Mouse (Mus musculus): Measurements from ENCODE around the gene Gpc6.

Gene Gpc6

GRCm38 (mm10) chr14:117625100-117625710 lies 700.1 kb downstream of the Gpc6 start:
- DNase-seq (ENCODE audit: low spot score in 2 of 2): no peak

DNA sequence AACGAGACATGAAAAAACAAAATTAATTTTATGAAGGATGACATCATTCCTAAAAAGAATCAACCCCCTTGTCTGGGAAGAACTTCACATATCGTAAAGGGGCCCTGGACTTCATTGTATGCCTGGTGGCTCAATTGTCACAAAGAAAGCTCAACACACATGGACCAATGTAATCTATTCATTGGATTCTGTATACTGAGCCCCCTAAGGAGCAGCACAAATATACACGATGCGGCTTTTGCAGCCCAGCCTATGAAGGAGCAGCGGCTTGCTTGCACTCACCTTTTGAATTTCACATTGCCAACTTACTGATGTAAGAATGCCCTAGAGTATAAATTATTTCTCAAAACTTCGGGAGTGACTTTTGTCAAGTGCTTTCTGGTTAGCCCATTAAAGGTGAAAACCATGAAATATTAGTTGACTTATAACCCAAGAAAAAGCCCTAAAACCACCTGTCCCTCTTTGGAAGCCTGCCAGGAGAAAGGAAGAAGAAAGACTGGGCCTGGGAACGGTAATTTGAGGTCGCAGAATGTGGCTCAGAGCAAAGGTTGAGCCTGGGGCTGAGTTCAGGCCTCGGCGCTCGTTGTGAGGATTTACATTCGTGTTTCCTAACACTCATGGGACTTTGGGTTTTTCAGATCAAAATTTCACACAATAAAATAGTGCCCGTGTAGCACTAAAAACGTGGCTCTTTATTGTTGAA lies 709.3 kb downstream of the Gpc6 start:
- DNase-seq (ENCODE audit: low spot score in 2 of 2): no peak

DNA sequence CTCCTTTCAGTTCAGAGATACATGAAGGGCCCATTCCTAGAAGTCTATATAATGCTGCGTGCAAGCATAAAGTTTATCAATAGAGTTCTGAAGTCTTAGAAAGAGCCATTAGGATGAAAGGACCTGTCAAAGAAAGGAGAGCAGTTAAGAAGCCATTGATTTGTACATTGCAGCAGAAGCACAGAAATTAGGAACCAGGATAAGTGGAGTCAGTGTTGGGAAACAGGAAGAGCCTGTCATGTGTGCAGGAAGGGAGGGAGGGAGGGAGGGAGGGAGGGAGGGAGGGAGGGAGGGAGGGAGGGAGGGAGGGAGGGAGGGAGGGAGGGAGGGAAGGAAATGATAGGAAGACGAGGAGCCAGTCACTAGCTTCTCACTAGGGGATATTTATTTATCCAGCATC lies 716.7 kb downstream of the Gpc6 start:
- no peak for DNase-seq (ENCODE audit: low spot score in 2 of 2)

- no peak for DNase-seq (ENCODE audit: low spot score in 2 of 2)
Measured at GRCm38 (mm10) chr14:117643069-117643468, 718.0 kb downstream of the Gpc6 start.

DNA sequence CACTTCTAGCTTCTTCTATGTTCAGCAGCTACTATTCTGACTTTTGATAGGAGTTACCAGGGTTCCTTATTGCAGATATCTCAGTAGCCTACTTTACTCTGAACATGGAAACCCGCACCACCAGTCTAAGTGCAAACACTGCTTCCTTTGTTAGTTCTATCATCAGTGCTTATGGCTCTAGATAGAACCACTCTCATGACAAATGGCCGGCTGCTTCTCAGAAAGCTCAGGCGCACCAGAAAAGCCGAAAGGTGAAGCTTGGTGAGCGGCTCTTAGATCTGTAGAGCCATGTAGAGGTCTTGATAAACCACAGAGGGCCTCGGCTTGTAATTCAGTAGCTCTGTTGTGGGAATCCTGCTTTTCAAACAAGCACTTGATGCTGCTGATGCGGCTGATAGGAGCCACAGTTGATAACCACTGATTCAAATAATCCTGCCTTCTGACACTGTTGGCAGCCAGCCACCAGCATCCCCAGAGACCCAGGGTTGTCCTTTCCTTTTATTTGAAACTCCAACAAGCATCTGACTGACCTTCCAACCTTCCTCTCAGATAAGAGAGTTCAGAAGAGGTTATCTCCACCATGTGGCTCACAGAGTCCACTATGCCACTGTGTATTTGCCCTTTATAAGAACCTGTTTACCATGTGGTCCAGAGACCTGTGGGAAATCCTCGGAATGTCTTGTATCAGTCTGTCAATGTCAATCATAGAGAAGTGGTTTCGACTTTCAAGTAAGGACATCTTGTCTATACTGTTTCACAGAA lies 723.3 kb downstream of the Gpc6 start:
- no peak for DNase-seq (ENCODE audit: low spot score in 2 of 2)

DNA sequence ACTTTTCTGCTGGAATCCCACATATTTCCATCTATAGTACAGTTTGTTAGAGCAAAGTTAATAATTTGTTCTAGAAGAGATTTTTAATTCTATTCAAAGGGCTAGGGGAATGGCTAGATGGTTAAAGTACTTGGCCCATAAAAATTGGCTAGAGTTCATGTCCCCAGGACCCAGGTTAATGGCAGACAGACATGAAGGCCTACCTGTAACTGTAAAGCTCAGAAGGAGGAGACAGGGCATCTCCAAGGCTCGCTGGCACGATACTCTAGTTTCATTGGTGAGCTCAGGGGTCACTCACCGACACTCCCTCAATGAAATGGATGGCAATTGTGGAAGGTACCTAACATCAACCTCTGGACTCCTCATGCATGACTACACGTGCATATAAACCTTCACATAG lies 725.0 kb downstream of the Gpc6 start:
- no peak for DNase-seq (ENCODE audit: low spot score in 2 of 2)

GRCm38 (mm10) chr14:117651271-117651670 lies 726.2 kb downstream of the Gpc6 start:
- DNase-seq (ENCODE audit: low spot score in 2 of 2): no peak

DNA sequence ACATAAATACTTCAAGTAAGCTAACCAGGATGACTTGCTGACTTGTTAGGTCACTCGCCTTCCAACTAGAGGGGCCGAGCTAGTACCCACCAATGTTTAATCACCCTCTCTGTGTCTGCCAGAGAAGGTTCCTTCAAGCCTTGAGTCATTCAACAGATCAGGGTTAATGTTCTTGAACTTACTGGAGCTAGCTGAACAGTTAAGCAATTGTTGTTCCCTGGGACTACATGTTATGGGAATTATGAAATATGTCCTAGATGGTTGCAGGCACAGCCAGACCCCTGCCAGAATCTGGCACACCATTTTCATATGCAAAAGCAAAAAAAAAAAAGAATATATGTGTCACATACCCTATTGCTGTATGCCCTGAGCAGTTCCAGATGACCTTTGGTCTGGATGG lies 726.8 kb downstream of the Gpc6 start:
- DNase-seq (ENCODE audit: low spot score in 2 of 2): no peak

DNA sequence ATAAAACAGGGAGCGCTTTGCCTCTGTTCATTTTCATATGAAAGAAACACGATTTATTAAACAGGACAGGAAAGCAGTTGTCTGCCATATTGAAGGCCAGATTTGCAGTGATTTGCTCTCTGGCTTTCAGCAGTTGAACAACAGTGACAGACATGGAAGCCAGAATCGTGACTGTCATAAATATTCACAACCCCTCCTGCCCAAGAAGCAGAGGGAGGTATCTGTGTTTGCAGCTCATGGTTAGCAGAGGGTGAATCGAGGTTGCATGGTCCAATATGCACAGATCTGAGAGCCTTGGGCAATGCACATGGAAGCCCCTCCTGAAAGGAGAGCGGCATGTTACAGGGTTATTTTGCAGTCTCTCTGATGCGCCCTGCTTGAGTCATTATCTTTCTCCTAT lies 730.3 kb downstream of the Gpc6 start:
- DNase-seq (ENCODE audit: low spot score in 2 of 2): no peak

GRCm38 (mm10) chr14:117659198-117659761 lies 734.2 kb downstream of the Gpc6 start:
- no peak for DNase-seq (ENCODE audit: low spot score in 2 of 2)

DNA sequence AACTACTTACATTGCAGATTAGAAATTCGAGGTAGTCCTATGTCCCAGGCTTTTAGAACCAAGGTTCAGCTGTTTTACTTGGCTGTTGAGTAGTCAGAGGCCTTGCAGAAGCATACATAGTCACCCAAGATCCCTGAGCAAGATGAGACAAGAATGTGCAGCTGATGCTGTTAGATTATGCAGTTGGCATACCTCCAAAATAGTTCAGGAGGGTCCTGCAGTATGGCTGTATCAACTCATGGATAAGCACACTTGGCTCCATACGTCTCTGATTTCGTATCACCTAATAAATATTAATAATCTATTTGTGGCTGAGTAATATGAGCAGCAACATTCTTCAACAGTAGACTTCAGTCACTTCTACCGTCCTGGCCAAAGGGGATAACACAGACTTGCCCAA lies 737.1 kb downstream of the Gpc6 start:
- DNase-seq (ENCODE audit: low spot score in 2 of 2): no peak

- DNase-seq (ENCODE audit: low spot score in 2 of 2): no peak
Measured at GRCm38 (mm10) chr14:117664796-117665195, 739.7 kb downstream of the Gpc6 start.

DNA sequence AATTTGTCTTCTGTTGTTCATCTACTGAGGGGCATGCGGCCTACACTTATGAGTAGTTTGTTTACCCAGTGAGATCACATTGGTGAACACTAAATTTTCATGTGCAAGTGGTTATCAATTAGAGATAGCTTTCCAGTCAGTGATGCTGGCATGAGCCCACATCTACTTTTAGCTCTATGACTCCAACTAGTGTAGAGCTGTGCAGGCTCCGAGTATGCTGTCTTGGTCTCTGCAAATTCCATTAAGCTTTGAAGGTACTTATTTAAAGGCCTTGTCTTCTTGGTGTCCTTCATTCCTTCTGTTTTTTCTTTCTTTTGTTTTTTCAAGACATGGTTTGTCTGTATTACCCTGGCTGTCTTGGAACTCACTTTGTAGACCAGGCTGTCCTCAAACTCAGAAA lies 741.0 kb downstream of the Gpc6 start:
- DNase-seq (ENCODE audit: low spot score in 2 of 2): no peak

- DNase-seq (ENCODE audit: low spot score in 2 of 2): no peak
Measured at GRCm38 (mm10) chr14:117673541-117673940, 748.4 kb downstream of the Gpc6 start.

- no peak for DNase-seq (ENCODE audit: low spot score in 2 of 2)
Measured at GRCm38 (mm10) chr14:117674482-117674881, 749.4 kb downstream of the Gpc6 start.

GRCm38 (mm10) chr14:117679926-117680325 lies 754.8 kb downstream of the Gpc6 start:
- DNase-seq (ENCODE audit: low spot score in 2 of 2): no peak

- DNase-seq (ENCODE audit: low spot score in 2 of 2): no peak
Measured at GRCm38 (mm10) chr14:117681321-117681921, 756.3 kb downstream of the Gpc6 start.

- DNase-seq (ENCODE audit: low spot score in 2 of 2): no peak
Measured at GRCm38 (mm10) chr14:117683149-117683548, 758.0 kb downstream of the Gpc6 start.

DNA sequence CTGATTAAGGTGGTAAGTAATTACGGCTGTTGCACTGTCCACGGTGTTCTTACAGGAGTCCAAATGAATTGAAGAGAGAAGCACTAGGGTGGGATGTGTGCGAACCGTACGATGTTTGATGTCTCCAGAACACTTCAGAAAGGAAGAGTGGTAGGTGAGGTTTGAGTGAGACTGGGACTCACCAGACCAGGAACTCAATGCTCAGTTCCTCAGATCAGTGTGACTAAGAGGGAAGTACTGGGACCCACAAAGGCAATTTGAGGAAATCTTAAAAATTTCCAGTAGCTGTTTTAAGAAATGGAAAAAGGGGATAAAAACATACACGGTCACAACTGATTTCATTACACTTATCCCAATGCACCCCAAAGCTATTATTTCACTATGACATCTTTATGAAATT lies 764.7 kb downstream of the Gpc6 start:
- no peak for DNase-seq (ENCODE audit: low spot score in 2 of 2)

GRCm38 (mm10) chr14:117695565-117695964 lies 770.5 kb downstream of the Gpc6 start:
- DNase-seq (ENCODE audit: low spot score in 2 of 2): no peak

DNA sequence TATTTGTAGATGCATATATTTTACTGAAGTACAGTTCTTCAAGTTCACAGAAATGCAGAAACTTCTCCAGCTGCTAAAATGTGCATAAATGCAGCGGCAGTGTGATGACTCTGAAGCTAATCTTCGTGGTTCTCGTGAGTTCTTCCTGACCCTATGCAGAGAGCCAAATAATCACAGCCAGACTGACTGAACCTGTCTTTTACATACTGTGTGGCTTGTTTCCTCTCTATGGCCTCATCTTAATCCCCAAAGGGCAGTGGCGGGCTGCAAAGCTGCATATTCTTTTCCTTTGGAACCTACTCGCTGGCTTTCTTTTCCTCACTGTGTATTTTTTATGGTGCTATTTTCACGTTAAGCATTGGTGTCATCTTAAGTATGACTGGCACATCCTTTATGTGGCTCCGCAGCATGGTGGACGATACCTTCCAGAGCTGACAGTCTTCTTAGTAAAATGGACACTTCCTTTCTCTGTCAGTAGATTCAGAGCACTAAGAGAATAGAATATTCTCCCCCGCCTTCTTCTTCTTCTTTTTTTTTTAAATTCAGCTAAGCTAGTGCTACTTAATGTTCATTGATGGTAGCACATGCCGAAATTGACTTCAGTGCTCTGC lies 775.7 kb downstream of the Gpc6 start:
- no peak for DNase-seq (ENCODE audit: low spot score in 2 of 2)

DNA sequence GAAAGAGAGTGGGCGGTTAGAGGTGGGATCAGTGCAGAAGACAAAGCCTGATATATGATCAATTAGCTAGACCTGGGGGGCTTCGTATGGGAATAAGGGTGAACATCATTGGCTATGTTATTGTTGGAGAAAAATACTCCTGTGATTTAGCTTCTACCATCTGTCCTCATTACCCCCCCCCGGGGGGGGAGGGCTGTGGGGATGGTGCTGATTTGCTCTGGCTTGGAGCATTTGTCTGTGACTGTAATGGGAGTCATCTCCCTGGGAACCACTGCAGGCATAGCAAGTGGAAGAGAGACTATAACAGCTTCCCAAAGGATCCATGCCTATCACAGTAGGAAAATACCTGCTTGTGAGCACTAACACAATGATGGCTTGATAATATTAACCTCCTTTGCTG lies 783.7 kb downstream of the Gpc6 start:
- DNase-seq (ENCODE audit: low spot score in 2 of 2): no peak

All from thymus, postnatal 10 days (tissue).